Mouse (Mus musculus): ENCODE data around the gene Tmem117.

DNA sequence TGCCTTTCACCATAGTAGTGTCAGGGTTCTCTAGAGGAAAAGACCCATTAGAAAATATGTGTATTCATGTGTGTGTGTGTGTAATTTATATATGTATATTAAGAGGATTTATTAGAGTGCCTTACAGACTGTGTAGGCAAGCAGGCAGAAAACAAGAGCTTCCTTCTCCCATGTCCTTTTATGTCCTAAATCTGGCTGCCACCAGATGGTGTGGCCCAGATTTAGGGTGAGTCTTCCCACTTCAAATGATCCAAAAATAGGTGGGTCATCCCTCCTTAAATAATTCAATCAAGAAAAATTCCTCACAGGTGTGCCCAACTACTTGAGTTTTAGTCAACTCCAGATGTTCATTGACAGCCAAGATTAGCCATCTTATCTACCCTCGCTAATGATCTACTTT lies 439.0 kb downstream of the Tmem117 start:
- no peak for TF ChIP-seq CTCF (IDR thresholded peaks at IDR 0.05; ENCODE audit: low read depth, low read length)
- no peak for TF ChIP-seq GATA1 (IDR thresholded peaks at IDR 0.05; ENCODE audit: borderline replicate concordance, low read length)
